Mouse (Mus musculus): ENCODE measurements around the gene Cd40. TPM values are rescaled to one million over a fixed set of nuclear protein-coding genes. Genes with fewer than 3 reads are reported as not detected.

The Cd40 gene
- total RNA-seq (2014; fragmentation: Nextera tagmentation): not detected in 2 replicates
- not detected in 2 replicates for total RNA-seq (2017)

DNA sequence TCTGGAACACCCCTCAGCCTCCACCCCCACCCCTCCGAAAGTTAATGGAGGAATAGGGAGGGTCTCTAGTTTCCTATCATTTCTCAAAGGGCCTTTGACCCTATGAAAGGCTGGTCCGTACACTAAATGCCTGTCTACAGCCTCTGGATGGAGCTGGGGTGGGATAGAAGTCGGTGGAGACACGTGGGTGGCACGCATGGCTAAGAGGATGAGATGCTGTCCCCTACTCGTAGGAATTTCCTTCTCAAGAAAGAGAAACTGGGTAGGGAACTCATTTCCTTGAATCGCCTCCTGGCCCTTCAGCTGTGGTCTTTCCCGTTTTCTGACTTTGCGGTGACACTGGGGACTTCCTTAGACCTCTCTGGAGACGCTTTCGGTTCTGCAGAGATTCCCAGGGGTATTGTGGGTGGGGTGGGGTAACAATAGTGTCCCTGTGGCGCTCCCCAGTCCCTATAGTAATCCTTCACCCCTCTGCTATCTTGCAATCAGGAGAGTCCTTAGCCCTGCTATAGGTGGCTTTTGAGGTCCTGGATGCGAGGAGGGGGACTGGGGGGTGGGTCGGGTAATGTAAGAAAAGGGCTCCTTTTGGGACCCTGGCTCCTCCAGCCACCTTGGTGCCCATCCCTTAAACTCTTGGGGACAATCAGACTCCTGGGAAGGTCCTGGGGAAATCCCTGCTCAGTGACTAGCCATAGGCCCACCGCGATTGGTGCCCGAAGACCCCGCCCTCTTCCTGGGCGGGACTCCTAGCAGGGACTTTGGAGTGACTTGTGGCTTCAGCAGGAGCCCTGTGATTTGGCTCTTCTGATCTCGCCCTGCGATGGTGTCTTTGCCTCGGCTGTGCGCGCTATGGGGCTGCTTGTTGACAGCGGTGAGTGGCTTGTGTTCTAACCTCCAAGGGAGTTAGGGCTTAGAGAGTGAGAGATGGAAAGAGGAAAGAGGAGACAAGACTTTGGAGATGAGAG is at the start of gene Cd40:
Cd40 (plus strand) TSS at position 740 of the 965 bp plus-strand sequence.
- ATAC-seq (replicated peaks; ENCODE audit: poor library complexity, severe bottlenecking): peak; percentile 79

GRCm38 (mm10) chr2:165006813-165007212 is 48.6 kb upstream of the Cd40 start:
- ATAC-seq (replicated peaks; ENCODE audit: poor library complexity, severe bottlenecking): no peak

DNA sequence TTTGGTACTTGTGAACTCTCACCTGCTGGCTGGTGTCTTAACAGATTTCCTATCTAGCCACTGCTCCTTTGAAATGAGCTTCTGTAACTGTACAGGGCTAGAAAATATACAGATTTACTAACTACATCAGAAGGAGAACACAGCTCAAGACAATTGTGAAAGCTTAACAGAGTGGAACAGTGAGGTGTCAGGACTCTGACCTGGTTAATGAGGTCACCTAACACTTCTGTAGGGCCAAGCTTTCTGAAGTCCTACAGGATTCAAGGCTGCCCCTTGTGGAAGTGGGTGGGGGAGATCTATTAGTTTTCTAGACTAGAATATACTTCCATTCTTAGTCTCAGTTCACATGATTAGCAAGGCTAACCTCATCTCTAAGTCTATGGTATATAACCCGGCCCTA is 47.4 kb upstream of the Cd40 start:
- ATAC-seq (replicated peaks; ENCODE audit: poor library complexity, severe bottlenecking): no peak

GRCm38 (mm10) chr2:165009161-165009560 is 46.3 kb upstream of the Cd40 start:
- ATAC-seq (replicated peaks; ENCODE audit: poor library complexity, severe bottlenecking): no peak

DNA sequence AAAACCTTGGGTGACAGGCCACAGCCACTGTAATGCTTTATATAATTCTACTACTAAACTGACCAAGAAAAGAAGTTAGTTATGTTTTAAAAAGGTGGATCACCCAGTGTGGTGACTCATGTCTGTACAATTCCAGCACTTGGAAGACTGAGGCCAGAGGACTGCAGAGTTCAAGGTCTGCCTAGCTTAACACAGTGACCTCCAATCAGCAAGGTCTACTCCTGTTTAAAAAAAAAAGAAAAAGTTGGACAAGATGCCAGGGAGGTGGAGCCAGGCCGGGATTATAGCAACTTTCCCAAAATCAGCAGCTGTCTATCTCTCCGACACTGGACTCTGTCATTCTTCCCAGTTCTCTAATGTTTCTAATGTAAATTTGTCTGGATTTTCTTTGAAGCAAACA is 45.8 kb upstream of the Cd40 start:
- no peak for ATAC-seq (replicated peaks; ENCODE audit: poor library complexity, severe bottlenecking)

- ATAC-seq (replicated peaks; ENCODE audit: poor library complexity, severe bottlenecking): no peak
Measured at GRCm38 (mm10) chr2:165010351-165010750, 45.1 kb upstream of the Cd40 start.

DNA sequence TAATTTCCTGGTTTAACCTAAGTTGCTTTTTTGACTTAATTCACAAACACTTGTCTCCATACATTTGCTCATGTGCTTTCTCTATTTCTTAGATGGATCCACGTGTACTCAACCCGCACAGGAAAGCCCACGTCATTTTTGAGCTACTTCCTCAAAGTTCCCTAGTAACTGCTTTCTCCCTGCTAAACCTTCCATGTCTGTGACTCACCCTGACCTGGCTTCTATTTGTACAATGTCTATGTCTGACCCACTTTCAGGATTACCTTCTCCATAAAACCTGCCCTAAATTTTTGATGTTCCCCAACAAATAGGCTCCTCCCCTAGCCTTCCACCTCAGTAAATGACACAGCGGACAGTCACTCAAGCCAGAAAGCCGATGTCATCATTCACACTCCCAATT is 40.5 kb upstream of the Cd40 start:
- peak; percentile 80 for ATAC-seq (replicated peaks; ENCODE audit: poor library complexity, severe bottlenecking)

DNA sequence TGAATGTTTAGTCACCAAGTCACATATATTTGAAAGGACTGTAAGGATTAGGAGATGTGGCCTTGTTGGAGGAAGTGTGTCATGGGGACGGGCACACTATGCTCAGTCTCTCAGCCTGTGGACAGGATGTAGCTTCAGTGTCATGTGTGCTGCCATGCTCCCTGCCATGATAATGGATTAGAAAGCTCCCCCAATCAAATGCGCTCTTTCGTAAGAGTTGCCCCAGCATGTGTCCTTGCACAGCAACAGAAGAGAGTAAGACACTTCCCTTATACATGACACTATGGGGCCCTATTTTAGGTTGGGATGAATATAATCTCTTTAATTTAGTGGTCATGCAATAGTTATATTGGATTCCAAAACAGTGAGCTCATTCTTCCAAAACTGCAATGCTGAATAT is 34.9 kb upstream of the Cd40 start:
- ATAC-seq (replicated peaks; ENCODE audit: poor library complexity, severe bottlenecking): peak; percentile 53

- peak; percentile 66 for ATAC-seq (replicated peaks; ENCODE audit: poor library complexity, severe bottlenecking)
Measured at GRCm38 (mm10) chr2:165027163-165027562, 28.3 kb upstream of the Cd40 start.

- no peak for ATAC-seq (replicated peaks; ENCODE audit: poor library complexity, severe bottlenecking)
Measured at GRCm38 (mm10) chr2:165032533-165032932, 22.9 kb upstream of the Cd40 start.

GRCm38 (mm10) chr2:165033306-165033705 is 22.1 kb upstream of the Cd40 start:
- no peak for ATAC-seq (replicated peaks; ENCODE audit: poor library complexity, severe bottlenecking)

DNA sequence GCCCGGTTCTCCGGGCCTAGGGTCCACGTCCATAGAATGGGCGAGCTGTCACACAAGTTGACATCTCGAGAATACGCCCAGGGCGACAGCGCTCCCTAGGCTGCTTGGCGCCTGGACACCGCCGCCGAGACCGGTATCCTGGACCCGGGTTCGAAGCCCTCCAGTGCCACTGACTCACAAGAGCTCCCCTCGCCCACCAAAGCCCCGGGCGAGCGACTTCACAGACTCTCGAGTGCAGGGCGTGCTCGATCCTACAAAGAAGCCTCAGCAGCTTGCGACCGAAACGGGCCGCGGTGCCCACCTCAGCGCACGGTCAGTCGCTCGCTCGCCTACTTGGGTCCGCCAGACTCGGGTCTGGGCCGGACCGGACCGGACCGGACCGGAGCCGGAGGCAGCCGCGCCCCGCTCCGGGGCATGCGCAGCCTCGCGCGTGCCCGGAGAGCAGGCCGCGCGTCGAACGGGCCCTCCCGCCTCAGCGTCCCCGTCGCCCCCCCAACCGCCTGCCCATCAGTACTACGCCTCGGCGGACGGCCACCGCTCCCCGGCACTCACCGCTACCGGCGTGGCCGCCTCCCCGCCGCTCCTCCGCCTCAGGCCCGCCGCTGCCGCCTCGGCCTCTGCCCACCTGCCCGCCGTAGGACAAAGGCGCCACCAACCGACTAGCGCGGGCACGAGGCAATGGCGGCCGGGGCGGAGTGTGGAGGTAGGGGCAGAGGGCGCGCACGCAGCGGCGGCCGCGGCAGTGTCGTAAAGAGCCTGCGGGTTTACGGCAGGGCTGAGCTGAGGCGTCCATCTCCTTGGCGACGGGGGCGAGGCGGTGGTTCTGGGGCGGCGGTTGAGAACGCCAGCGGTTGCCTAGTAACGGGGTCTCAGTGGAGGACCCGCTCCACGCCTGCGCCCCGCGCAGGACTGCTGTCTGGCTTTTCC is 21.0 kb upstream of the Cd40 start, which contains the start of gene Ncoa5:
Ncoa5 (minus strand) TSS at position 737 of the 927 bp plus-strand sequence.
- ATAC-seq (replicated peaks; ENCODE audit: poor library complexity, severe bottlenecking): peak; percentile 98

DNA sequence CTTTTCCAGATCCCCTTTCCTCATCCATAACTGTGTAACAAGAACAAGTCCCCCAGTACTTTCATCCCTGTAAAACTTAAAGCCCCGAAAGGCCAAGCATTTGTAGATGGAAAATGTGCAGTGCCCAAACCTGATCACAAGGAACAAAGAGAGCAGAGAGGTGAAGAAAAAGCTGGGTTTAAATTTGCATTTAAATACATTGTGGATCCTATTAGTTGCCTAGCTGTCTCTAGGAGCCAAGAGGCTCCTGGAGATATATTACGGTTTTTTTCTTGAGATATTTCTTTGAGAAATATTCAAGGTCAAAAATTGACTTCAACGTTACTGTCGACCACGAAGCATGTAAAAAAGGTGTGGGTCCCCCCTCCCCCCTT is 20.4 kb upstream of the Cd40 start:
- no peak for ATAC-seq (replicated peaks; ENCODE audit: poor library complexity, severe bottlenecking)

DNA sequence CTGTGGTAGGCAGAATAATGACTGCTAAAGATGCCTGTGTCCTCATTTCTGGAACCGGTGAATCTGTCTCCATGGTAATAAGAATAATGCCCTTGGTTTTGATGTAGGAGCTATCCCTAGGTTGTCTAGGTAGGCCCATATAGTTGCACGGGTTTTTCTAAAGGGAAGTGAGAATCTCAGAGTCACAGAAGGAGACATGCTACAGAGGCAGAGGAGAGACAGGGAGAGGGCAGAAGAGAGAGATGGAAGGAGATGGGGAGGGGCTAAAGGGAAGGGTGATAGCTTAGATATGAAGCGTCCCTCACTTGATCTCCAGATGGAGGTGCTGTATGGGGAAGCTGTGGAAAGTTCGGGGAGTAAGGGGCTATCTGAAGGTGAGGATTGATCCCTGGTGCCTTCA is 18.0 kb upstream of the Cd40 start:
- ATAC-seq (replicated peaks; ENCODE audit: poor library complexity, severe bottlenecking): no peak; the same call in 1 of the 2 replicates

- no peak for ATAC-seq (replicated peaks; ENCODE audit: poor library complexity, severe bottlenecking)
Measured at GRCm38 (mm10) chr2:165042126-165042525, 13.3 kb upstream of the Cd40 start.

- ATAC-seq (replicated peaks; ENCODE audit: poor library complexity, severe bottlenecking): peak; percentile 80
Measured at GRCm38 (mm10) chr2:165043090-165043636, 12.3 kb upstream of the Cd40 start.

DNA sequence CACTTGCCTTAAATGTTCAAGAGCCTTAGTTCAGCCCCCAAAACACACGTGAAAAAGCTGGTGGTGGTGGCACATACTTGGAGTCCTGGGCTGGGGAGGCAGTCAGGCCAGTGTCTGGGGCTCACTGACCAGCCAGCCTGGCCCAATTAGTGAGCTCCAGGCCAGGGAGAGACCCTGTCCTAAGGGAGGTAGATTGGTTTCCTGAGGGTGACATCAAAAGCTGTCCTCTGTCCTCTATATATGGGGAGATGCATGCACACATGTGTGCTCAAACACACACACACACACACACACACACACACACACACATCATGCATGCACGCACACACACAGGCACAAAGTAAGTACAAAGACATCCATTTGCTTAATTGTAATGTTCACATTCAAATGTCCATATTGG is 11.7 kb upstream of the Cd40 start:
- ATAC-seq (replicated peaks; ENCODE audit: poor library complexity, severe bottlenecking): no peak

- ATAC-seq (replicated peaks; ENCODE audit: poor library complexity, severe bottlenecking): no peak
Measured at GRCm38 (mm10) chr2:165049044-165049443, 6.4 kb upstream of the Cd40 start.

DNA sequence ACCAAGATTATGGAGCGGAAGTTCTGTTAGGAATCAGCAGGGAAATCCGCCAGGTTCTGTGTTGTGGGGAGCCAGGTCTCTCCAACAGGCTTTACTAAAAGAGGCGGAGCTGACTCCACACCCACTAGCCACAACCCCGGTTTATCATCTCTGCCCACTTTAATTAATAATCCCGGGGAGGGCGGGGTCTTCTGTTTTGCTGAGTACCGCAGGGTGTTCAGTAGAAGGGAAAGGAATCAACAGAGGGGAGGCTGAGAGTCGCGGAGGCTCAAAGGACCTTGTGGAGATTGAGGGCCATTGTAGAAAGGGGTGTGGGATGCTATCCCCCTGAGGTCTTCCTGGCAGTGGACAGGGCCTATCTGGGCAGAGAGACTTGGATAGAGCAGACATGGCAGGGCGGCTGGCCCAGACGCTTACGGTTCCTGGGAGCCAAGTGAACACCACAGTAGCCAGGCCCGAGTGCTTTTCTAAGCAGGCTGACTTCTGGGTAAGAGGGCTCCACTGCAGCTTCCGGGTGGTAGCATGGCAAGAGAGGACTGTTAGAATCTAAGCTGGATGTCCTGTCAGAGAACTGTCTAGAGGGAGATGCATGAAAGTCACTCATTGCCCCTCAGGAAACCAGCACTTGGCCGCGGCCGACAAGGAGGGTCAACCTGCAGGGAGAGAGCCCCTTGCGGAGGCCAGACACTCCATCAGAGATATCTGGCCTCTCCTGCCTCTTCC is 4.4 kb upstream of the Cd40 start:
- ATAC-seq (replicated peaks; ENCODE audit: poor library complexity, severe bottlenecking): no peak

DNA sequence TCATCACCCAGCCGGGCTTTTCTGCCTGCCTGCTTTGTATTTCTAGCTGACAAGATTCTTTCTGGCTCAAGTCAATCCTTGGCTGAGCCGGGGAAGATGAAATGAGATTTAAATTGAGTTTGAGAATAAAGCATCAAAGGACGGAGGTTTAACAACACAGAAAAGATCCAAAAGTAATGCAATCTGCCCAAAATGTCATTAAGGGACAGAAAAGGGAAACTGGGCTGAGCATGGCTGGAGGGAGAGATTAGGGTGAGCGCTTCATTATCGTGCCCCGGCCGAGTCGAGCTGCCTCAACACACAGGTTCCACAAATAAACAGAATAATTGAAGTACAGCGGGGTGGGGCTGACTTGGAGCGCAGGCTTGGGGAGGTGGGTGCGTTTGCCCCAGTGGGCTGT is 3.9 kb upstream of the Cd40 start:
- no peak for ATAC-seq (replicated peaks; ENCODE audit: poor library complexity, severe bottlenecking)
